Mouse (Mus musculus) layer of hippocampus, adult 2 months (tissue): ENCODE data around the gene Olfr325. TPM values are rescaled to one million over a fixed set of nuclear protein-coding genes. Genes with fewer than 3 reads are reported as not detected.
A peak's percentile ranks its signal among the peaks of the same experiment; 100 is the strongest.

Experiments used
- DNase-seq, 2 experiments: peaks; one replicate each; pipeline ENCODE4 v3.0.0; 2022; ENCODE audit warnings: low spot score in 2 of 2
- H3K27ac ChIP-seq: fragments of 200-600 bp; 2 replicates; pipeline ENCODE4 v1.8.1; 2022
- H3K4me3 ChIP-seq: fragments of 200-600 bp; 2 replicates; pipeline ENCODE4 v1.8.1; 2022; ENCODE audit warnings: mild to moderate bottlenecking
- CTCF ChIP-seq: fragments of 200-600 bp; conservative IDR thresholded peaks from 2 replicates; pipeline ENCODE4 v1.8.1; 2022; ENCODE audit warnings: antibody characterized with exemption, mild to moderate bottlenecking, moderate library complexity
- total RNA-seq, 2 experiments: library from RNA; stranded (reverse); gene quantifications; 2 replicates each; pipeline ENCODE4 v1.2.3; 2021

Gene Olfr325
- total RNA-seq, 2 experiments from 2014 or later = not detected

DNA sequence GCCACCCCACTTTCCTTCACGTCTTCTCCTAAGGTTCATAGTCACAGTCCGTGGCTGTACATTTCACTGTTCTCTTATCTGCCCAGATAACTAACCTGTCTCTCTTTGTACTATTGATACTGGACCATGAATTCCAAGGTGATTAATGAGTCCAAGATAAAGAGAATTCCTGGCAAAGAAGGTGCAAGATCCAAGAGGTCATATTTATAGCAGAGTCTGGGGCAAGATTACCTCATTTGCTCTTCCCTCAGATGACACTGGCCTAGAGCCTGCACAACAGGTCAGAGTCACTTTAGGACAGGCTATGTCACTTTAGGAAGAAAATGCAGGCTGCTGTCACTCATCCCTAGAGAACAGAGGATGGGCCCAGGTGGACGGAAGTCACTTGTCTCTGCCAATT lies 27.7 kb downstream of the Olfr325 start:
- DNase-seq = no peak
- H3K27ac ChIP-seq = no peak overlapping the region
- TF ChIP-seq CTCF = no peak
- H3K4me3 ChIP-seq = no peak overlapping the region

DNA sequence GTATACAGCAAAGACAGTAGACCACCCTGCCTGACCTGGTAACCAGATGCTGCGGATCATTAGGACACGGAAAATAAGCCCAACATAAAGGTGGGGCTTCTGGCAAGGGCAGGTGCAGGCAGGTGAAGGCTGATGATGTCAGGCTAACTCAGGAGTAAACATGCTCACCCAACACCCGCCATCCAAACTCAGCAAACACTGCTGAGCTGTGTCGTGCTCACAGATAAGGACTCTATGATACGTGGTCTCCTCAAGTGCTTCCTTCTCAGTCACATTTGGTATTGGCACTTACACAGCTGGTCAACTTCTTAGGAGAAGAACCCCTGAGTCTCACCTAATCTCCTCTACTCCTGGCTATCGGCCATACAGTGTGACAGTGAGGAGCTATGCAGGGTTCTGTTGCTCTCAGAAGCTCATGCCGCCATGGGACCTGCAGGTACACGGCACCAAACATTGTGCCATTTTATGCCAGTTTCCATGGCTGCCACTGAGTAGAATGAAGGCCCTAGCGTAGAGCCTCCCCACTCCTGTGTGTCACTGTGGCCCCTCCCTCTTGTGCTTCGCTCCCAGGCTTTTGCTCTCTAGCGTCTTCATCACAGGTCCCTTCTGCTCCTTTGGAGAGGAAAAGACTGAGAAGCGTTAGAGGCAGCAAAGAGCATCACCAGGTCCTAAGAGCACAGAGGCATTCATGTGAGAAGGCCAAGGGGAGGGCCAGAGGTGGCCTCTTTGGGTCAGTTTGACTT lies 28.8 kb downstream of the Olfr325 start:
- DNase-seq = no peak
- no peak for TF ChIP-seq CTCF
- Histone ChIP-seq H3K27ac (no peak overlapping the region), H3K4me3 (no peak overlapping the region)

DNA sequence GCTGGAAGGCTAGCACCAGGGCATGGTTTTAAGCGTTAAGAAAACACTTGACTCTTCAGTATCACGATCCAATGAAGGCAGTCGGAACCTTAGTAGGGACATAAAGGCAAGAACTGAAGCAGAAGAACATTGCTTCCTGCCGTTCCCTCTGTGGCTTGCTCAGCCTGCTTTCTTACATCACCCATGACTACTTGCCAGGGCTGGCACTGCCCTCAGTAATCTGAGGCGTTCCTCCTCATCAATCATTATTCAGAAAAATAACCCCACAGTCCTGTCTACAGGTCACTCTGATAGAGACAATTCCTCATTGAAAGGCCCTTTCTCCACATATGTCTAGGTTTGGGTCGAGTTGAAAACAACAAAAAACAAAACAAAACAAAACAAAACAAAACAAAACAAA lies 29.5 kb downstream of the Olfr325 start:
- no peak for DNase-seq
- no peak for TF ChIP-seq CTCF
- no peak overlapping the region for H3K4me3 ChIP-seq
- no peak overlapping the region for H3K27ac ChIP-seq

DNA sequence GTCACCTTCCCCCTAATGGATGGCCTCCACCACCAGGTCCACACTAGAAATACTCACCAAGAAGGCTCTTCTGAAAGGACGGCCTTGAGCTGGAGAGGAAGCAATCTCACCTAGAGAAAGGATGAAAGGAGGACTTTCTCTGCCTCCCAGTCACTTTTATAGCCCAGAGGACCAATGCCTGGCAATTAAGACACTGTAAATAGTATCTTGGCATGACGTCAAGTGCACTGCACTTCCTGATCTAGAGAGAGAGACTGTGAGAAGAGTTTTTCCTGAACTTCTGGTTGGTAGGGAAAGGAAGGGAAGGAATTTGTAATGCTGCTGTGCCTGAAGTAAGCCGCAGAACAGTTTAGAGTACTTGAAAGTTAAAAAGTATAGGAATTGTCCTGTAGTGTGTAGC lies 35.8 kb downstream of the Olfr325 start:
- no peak overlapping the region for H3K4me3 ChIP-seq
- DNase-seq = no peak
- TF ChIP-seq CTCF = no peak
- no peak overlapping the region for H3K27ac ChIP-seq

DNA sequence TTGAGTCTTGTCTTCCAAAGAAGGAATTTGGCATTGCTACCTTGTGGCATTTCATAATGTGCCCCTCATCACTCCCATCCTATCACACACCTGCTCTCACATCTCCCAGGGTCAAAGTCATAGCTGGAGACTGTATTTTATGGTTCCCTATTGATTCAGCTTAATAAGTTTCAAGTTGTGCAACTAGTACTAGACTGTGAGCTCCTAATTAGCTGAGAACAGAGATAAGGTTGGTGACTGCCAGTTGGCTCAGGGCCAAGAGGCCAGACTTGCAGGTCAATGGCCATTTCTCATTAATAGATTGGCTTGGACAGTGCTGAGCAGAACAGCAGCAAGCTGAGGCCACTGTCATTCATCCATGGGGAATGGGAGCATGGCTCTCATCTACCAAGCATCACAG lies 37.0 kb downstream of the Olfr325 start:
- no peak for DNase-seq
- Histone ChIP-seq H3K4me3 (no peak overlapping the region), H3K27ac (no peak overlapping the region)
- TF ChIP-seq CTCF = no peak

DNA sequence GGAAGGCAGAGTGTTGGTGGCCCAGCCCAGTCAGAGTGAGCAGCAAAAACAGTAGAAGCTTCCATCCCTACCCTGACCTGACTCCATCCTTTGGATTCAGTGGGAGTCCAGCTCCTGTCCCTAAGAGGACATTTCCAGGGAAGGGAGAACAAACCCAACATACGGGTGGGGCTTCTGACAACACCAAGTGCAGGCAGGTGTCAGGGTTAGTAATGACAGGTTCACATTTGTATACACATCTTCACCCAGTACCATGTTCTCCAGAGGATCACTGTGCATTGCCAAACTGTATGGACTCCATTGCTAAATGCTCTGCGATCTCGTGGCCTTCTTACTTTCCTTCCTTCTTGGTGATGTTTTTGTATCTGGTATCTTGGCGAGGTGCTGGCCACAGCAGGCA lies 38.4 kb downstream of the Olfr325 start, which contains the start of gene 2210407C18Rik:
2210407C18Rik (minus strand) TSS at position 101 of the 400 bp plus-strand sequence.
- H3K4me3 ChIP-seq = no peak within 1 kb of the TSS
- no peak for DNase-seq
- TF ChIP-seq CTCF = no peak
- H3K27ac ChIP-seq = no peak within 1 kb of the TSS

DNA sequence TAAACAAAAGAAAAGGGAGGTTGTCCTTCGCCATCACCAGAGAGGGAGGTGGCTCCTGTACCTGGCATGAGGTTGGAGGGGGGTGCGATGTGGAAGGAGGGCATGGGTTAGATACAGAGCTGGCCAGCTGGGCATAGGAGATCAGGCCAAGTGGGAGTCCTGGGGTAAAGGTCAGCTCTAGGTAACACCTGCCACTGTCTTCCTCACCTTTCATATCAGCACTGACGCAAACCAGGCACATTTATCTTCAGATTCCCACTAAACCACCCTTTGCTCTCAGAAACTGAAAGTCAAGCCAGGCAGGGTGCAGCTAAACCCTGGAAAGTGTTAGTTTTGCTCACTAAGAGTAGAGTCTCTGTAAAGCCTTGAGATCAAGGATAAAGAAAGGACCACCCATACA lies 40.8 kb downstream of the Olfr325 start:
- DNase-seq = no peak
- TF ChIP-seq CTCF = no peak
- Histone ChIP-seq H3K27ac (peak overlapping the region; percentile 84), H3K4me3 (no peak overlapping the region)

DNA sequence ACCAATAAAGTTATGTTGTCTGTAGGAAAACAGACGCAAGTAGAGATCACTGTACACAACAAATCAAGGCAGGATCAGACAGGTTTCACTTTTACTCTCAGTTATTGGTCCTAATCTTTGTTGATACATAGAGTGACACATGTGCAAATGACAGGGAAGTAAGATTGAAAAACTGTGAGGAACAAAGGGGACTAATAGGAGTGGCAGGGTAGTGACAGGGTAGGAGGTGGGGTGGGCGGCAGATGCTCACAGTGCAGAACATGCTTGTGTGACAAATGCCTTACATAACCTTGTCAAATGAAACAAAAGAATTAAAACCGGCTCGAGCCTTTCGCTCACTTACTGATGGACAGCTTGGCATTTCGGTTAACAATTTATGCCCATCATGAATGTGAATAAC lies 41.3 kb downstream of the Olfr325 start:
- DNase-seq = peak; percentile 17 to 30
- H3K27ac ChIP-seq = peak overlapping the region; percentile 84
- no peak overlapping the region for H3K4me3 ChIP-seq
- no peak for TF ChIP-seq CTCF

DNA sequence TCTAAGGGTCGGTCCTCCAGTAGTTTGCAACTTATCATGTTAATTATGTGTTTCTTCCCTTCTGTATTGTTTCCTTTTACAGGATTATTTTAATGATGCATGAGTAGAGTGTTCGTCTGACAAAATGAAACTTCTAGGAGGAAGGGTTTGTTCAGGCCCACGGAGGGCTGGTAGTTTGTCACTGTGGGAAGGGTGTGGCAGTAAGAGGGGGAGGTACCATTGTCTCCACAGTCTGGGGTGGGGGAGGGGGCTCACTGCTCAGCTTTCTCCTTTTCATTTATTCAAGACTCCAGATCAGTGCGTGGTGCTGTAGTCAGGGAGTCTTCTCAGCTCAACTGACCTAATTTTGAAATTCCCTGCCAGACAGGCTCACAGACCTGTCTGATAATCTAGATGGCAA lies 48.6 kb downstream of the Olfr325 start:
- no peak overlapping the region for H3K4me3 ChIP-seq
- no peak for TF ChIP-seq CTCF
- no peak overlapping the region for H3K27ac ChIP-seq
- DNase-seq = no peak

DNA sequence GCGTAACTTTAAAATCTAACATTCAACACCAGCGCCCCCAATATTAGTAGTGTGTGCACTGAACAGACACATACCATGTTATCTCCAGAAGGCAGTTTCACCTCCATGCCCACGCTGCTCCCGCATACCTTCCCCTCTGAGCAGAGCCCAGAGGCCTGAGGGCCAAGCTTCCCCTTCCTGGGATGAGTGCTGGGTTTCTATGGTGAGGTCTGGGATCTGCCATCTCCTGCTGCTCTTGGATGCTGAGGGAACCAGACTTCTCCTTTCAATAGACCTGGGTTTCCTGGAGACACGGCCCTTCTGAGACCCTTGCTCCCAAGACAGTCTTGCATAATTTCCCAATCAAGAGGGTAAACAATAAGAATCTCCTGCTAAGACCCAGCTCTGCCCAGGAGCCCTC lies 52.9 kb downstream of the Olfr325 start, which contains the start of gene Olfr323:
Olfr323 (minus strand) TSS at position 101 of the 400 bp plus-strand sequence.
- H3K27ac ChIP-seq = no peak within 1 kb of the TSS
- TF ChIP-seq CTCF = no peak
- no peak within 1 kb of the TSS for H3K4me3 ChIP-seq
- no peak for DNase-seq

Other genes starting within 250 kb of the Olfr325 start
- 10 to 100 TPM; 49.1 to 51.0 TPM for gene Zfp672, start 247.4 kb upstream of the Olfr325 start, total RNA-seq
- 10 to 100 TPM; 52.9 to 56.2 TPM for gene Sh3bp5l, start 247.0 kb upstream of the Olfr325 start, total RNA-seq
- gene Lypd8, start 198.7 kb upstream of the Olfr325 start, total RNA-seq = not detected
- not detected for gene 1810065E05Rik, start 156.6 kb upstream of the Olfr325 start, total RNA-seq
- gene Gm12253, start 145.2 kb upstream of the Olfr325 start, total RNA-seq = not detected
- gene Lypd9, start 124.8 kb upstream of the Olfr325 start, total RNA-seq = not detected
- not detected for gene Olfr30, start 115.5 kb upstream of the Olfr325 start, total RNA-seq
- not detected for gene Olfr332, start 85.2 kb upstream of the Olfr325 start, total RNA-seq
- gene Olfr331, start 75.2 kb upstream of the Olfr325 start, total RNA-seq = not detected
- not detected for gene Olfr330, start 42.9 kb upstream of the Olfr325 start, total RNA-seq
- not detected for gene Olfr329-ps, start 31.3 kb upstream of the Olfr325 start, total RNA-seq
- under 1 TPM; 0.12 to 0.13 TPM for gene Olfr328, start 22.1 kb upstream of the Olfr325 start, total RNA-seq
- gene Olfr224, start 7.2 kb upstream of the Olfr325 start, total RNA-seq = not detected
- gene Olfr324, start 17.4 kb downstream of the Olfr325 start, total RNA-seq = not detected
- not detected for gene 2210407C18Rik, start 38.3 kb downstream of the Olfr325 start, total RNA-seq
- not detected for gene Olfr323, start 52.8 kb downstream of the Olfr325 start, total RNA-seq
- not detected for gene Trim58, start 62.7 kb downstream of the Olfr325 start, total RNA-seq
- gene Olfr322, start 81.1 kb downstream of the Olfr325 start, total RNA-seq = not detected
- not detected for gene Olfr320, start 103.4 kb downstream of the Olfr325 start, total RNA-seq
- gene Olfr319, start 121.4 kb downstream of the Olfr325 start, total RNA-seq = not detected
- not detected for gene Olfr318, start 146.3 kb downstream of the Olfr325 start, total RNA-seq
- gene Olfr317, start 161.5 kb downstream of the Olfr325 start, total RNA-seq = under 1 TPM; 0.20 to 0.25 TPM
- gene Olfr316, start 175.0 kb downstream of the Olfr325 start, total RNA-seq = under 1 TPM; 0.61 to 0.77 TPM
- gene Olfr315, start 195.5 kb downstream of the Olfr325 start, total RNA-seq = not detected
- not detected for gene Olfr314, start 205.2 kb downstream of the Olfr325 start, total RNA-seq
- gene Fam183b, start 224.2 kb downstream of the Olfr325 start, total RNA-seq = 1 to 10 TPM; 6.3 to 7.5 TPM
- gene Olfr313, start 237.3 kb downstream of the Olfr325 start, total RNA-seq = not detected